Mouse (Mus musculus): ENCODE results near the gene Neurod4. TPM values are rescaled to one million over a fixed set of nuclear protein-coding genes. Genes with fewer than 3 reads are reported as not detected.

Neurod4 gene
- polyA plus RNA-seq, 1 experiment, result not detected

DNA sequence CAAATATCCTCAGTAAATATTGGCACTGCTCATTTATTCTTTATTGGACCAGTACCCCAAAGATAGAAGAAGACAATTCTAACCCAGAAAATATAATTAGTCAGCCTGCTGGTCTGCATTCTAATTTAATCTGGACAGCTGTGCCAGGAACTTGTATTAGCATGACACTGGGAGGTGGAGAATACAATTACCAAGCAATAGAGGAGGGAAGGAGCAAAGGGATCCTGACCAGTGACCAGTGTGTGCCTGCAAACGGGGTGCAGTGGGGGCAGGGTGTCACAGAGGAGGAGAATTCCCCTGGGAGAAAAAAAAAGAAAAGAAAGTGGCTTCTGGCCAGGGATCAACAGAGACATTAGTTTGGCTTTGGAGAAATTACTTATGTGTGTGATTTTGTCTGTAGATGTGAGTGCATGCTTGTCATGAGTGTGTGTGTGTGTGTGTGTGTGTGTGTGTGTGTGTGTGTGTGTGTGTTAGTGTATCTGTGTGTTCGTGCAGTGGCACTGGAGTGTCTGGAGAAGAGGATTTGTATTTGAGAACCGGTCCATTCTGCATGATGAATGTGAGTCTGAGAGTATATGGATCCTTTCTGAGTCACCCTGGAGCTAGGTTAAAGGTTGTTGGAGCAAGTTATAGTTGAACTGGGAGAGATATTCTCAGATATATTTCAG, 13.8 kb upstream of the Neurod4 start:
- H3K4me1 ChIP-seq (ENCODE audit: control insufficient read depth, insufficient read depth, low read length), result no peaks in the 10 kb centered on the region
- no peak overlapping the region for H3K4me3 ChIP-seq (ENCODE audit: insufficient read depth, low read length)
- TF ChIP-seq CTCF (IDR thresholded peaks at IDR 0.05; ENCODE audit: borderline replicate concordance, insufficient read depth, low read length) (no peak), POLR2A (IDR thresholded peaks at IDR 0.05; ENCODE audit: low read depth, low read length) (no peak)
- H3K27ac ChIP-seq (ENCODE audit: insufficient read depth, low read length), result no peak overlapping the region

DNA sequence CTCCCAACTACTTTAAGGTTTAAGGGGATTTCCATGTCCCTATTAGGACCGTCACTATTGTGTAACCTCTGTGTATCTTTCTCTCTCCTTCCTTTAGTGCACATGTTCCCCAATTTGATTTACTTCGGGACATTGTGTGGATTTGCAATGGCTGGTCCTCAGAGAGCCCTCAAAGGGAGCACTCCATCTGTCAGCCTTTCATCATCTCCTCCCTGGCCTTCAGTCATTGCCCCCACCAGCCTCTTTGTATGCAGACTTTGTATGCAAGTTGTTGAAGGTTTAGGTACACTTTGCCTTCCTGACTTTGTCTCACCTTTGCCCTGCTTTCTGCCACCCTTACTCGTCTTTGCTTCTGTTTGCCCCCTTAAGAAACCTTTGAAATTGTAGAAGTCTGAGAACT, 8.0 kb upstream of the Neurod4 start:
- Histone ChIP-seq H3K27ac (ENCODE audit: insufficient read depth, low read length) (no peak overlapping the region), H3K4me3 (ENCODE audit: insufficient read depth, low read length) (no peak overlapping the region), H3K4me1 (ENCODE audit: control insufficient read depth, insufficient read depth, low read length) (no peaks in the 10 kb centered on the region)
- TF ChIP-seq POLR2A (IDR thresholded peaks at IDR 0.05; ENCODE audit: low read depth, low read length) (no peak), CTCF (IDR thresholded peaks at IDR 0.05; ENCODE audit: borderline replicate concordance, insufficient read depth, low read length) (no peak)

DNA sequence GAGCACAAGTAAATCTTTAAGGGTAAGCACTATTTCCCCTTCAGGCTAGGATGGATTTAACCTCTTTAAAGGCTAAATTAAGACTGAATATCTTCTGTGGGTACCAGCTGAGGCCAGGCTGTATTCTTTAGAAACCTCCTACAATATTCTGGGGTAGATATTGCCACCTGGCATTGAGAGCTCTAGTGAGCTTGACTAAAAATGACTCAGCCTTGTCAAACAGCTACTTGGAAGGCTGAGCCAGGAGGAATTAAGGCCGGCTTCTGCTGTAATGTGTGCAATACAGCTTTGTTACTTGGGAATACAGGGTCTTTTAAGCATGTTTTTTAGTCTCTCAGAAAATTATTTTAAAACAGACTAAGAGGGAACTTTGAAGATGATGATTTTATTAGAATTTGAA, 7.2 kb upstream of the Neurod4 start:
- no peak for TF ChIP-seq CTCF (IDR thresholded peaks at IDR 0.05; ENCODE audit: borderline replicate concordance, insufficient read depth, low read length)
- no peak for TF ChIP-seq POLR2A (IDR thresholded peaks at IDR 0.05; ENCODE audit: low read depth, low read length)
- Histone ChIP-seq H3K27ac (ENCODE audit: insufficient read depth, low read length) (no peak overlapping the region), H3K4me1 (ENCODE audit: control insufficient read depth, insufficient read depth, low read length) (no peaks in the 10 kb centered on the region), H3K4me3 (ENCODE audit: insufficient read depth, low read length) (no peak overlapping the region)

DNA sequence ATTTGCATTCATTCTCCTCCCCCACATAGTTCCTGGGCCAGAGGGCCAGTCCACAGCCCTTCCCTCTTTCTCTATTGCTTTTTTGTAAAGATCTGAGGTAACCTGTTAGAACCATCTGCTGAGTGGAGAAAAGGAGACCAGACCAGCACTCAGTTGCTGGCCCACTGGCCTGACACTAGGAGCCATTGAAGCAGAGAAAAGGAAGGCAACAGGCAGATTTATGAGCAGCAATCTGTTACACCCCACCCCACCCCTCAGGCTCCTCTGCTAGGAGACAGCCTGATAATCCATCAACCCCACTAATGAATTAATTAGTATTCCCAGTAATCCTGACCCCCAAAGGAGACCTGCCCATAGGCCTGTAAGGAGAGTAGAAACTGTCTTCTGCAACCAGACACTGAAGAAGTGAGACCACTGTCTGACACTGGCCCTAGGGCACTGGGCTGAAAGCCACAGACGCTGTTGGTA, 2.0 kb upstream of the Neurod4 start:
- H3K27ac ChIP-seq (ENCODE audit: insufficient read depth, low read length), result no peak overlapping the region
- no peak overlapping the region for H3K4me3 ChIP-seq (ENCODE audit: insufficient read depth, low read length)
- TF ChIP-seq POLR2A (IDR thresholded peaks at IDR 0.05; ENCODE audit: low read depth, low read length) (no peak), CTCF (IDR thresholded peaks at IDR 0.05; ENCODE audit: borderline replicate concordance, insufficient read depth, low read length) (no peak)
- no peaks in the 10 kb centered on the region for H3K4me1 ChIP-seq (ENCODE audit: control insufficient read depth, insufficient read depth, low read length)

DNA sequence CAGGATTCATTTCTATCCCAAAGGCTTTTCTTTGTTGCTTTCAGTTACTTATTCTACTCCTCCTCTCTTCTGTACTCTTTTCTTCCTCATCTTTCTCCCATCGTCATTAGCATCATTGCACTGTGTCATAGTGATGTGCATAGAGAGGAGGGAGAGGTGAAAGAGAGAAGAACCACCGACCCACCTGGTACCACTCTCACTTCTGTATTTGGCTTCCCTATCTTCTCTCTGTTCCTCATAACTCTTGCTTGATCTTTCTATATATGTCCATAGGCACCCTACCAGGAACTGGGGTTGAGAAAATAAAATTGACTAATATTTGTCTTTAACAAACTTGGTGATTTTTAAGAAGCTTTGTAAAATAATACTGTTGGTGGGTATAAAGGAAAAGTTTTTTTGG, 3.5 kb downstream of the Neurod4 start:
- TF ChIP-seq CTCF (IDR thresholded peaks at IDR 0.05; ENCODE audit: borderline replicate concordance, insufficient read depth, low read length) (no peak), POLR2A (IDR thresholded peaks at IDR 0.05; ENCODE audit: low read depth, low read length) (no peak)
- Histone ChIP-seq H3K4me1 (ENCODE audit: control insufficient read depth, insufficient read depth, low read length) (no peaks in the 10 kb centered on the region), H3K4me3 (ENCODE audit: insufficient read depth, low read length) (no peak overlapping the region), H3K27ac (ENCODE audit: insufficient read depth, low read length) (no peak overlapping the region)

DNA sequence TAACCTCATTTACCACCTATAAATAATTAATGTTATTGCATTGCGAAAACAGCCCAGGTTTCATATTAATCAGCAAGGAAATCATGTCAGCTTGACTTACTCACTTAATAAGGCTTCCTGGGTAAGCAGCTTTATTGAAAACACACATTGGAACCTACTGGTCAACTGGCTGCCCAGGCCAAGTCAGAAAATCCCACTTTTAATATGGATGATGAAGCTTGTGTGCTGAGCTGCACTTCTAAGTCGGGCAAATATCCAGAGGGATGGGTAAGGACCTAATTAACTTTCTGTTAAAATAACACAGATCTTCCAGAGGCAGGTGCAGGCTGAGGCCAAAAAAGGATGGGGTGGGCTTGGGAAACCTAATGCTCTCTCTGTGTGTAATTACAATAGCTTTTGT, 4.3 kb downstream of the Neurod4 start:
- Histone ChIP-seq H3K27ac (ENCODE audit: insufficient read depth, low read length) (no peak overlapping the region), H3K4me1 (ENCODE audit: control insufficient read depth, insufficient read depth, low read length) (no peaks in the 10 kb centered on the region), H3K4me3 (ENCODE audit: insufficient read depth, low read length) (no peak overlapping the region)
- TF ChIP-seq POLR2A (IDR thresholded peaks at IDR 0.05; ENCODE audit: low read depth, low read length) (no peak), CTCF (IDR thresholded peaks at IDR 0.05; ENCODE audit: borderline replicate concordance, insufficient read depth, low read length) (no peak)

DNA sequence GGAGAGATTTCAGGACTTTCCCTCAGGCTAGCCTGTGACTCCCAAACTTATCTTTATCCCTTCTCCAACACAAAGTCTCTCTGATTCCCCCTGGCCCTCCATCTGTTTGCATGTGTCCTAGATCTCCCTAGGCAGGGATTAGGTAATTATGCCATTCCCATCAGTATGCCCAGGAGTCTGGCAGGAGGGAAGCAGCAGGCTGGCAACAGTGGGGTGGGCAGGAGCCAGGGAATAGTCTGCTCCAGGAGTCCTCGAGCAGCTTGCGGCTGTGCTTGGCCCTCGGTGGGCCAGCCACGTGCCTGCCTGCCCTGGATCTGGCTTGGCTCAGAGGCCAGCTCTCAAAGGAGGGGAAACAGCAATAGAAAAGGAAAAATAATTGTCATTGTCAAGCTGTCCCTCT, 16.8 kb downstream of the Neurod4 start:
- Histone ChIP-seq H3K4me3 (ENCODE audit: insufficient read depth, low read length) (no peak overlapping the region), H3K4me1 (ENCODE audit: control insufficient read depth, insufficient read depth, low read length) (no peaks in the 10 kb centered on the region), H3K27ac (ENCODE audit: insufficient read depth, low read length) (no peak overlapping the region)
- TF ChIP-seq POLR2A (IDR thresholded peaks at IDR 0.05; ENCODE audit: low read depth, low read length), result no peak
- no peak for TF ChIP-seq CTCF (IDR thresholded peaks at IDR 0.05; ENCODE audit: borderline replicate concordance, insufficient read depth, low read length)

DNA sequence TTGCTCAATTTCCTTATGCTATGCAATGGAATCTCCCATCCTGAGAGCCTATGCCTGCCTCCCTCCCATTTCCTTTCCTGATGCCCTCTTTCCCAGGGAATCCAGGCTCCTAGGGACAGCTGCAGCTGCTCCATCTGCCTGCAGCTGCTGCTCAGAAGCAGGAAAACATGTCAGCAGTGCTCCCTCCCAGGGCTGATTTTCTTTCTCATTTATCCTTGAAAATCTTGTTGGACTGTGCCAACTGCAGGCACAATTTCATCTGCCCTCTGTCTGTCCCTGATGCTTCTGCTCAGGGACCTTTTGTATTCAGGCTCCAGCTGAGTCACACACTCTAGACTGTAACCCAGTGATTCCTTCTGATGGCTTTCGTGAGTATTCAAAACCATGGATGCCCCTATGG, 20.6 kb downstream of the Neurod4 start:
- no peak overlapping the region for H3K27ac ChIP-seq (ENCODE audit: insufficient read depth, low read length)
- TF ChIP-seq CTCF (IDR thresholded peaks at IDR 0.05; ENCODE audit: borderline replicate concordance, insufficient read depth, low read length) (no peak), POLR2A (IDR thresholded peaks at IDR 0.05; ENCODE audit: low read depth, low read length) (no peak)

DNA sequence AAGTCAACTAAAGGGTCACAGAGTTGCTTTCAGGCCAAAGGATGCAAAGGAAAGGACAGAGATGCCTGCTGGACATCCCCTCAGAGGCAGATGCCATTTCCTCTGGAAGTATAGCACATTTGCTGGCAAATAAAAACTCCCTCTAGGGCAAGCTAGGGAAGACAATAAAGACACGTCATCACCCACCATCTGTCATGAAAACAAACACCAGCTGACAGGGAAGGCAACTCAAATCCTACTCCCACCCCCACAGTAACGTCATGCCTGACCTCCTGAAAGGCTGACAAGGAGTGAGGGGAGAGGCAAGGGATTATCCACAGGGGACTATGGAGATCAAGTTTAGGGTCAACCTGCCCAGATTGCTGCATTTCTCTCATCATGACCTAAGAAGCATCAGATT, 35.8 kb downstream of the Neurod4 start:
- Histone ChIP-seq H3K4me1 (ENCODE audit: control insufficient read depth, insufficient read depth, low read length) (no peaks in the 10 kb centered on the region), H3K4me3 (ENCODE audit: insufficient read depth, low read length) (no peak overlapping the region), H3K27ac (ENCODE audit: insufficient read depth, low read length) (no peak overlapping the region)
- TF ChIP-seq CTCF (IDR thresholded peaks at IDR 0.05; ENCODE audit: borderline replicate concordance, insufficient read depth, low read length) (no peak), POLR2A (IDR thresholded peaks at IDR 0.05; ENCODE audit: low read depth, low read length) (no peak)

More for the DNA sequence above, 20.6 kb downstream of the Neurod4 start:
- Histone ChIP-seq H3K4me3 (ENCODE audit: insufficient read depth, low read length) (no peak overlapping the region), H3K4me1 (ENCODE audit: control insufficient read depth, insufficient read depth, low read length) (no peaks in the 10 kb centered on the region)

DNA sequence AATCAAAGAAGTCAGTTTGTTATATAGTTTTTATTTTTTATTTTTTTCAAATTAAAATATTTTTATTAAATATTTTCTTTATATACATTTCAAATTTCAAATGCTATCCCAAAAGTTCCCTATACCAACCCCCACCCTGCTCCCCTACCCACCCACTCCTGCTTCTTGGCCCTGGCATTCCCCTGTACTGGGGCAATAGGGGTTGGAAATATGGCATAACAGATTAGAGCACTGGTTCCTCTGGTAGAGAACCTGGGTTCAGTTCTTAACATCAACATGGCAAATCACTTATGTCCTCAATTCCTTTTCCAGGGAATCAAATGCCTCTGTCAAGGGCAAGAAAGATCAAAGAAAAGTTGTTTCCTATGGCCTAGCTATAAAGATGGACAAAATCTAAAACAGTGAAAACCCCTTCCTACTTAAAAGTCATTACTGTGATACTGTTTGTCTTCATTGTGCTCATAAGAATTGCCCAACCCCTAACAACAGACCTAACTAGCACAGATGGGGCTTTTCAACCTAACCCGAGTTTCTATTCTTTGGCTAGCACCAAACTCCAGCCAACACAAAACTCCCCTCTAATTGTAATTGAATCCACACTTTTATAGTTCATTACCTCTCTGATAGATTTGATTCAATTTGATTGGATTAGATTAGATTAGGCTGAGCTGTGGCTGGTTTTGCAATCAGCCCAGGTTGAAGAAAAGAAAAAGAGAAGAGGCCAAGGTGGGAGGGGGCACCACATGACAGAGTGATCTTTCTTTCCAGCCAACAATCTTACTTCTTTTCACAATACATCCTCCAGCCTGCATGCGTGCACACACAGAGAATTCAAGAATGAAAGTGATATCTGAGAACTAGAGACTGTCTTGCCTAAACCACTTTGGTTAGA, 41.5 kb downstream of the Neurod4 start:
- no peaks in the 10 kb centered on the region for H3K4me1 ChIP-seq (ENCODE audit: control insufficient read depth, insufficient read depth, low read length)
- H3K27ac ChIP-seq (ENCODE audit: insufficient read depth, low read length), result no peak overlapping the region
- TF ChIP-seq POLR2A (IDR thresholded peaks at IDR 0.05; ENCODE audit: low read depth, low read length) (no peak), CTCF (IDR thresholded peaks at IDR 0.05; ENCODE audit: borderline replicate concordance, insufficient read depth, low read length) (no peak)
- no peak overlapping the region for H3K4me3 ChIP-seq (ENCODE audit: insufficient read depth, low read length)

All from embryonic fibroblast, embryonic 13.5 days (primary cell).